Mouse (Mus musculus): ENCODE data around the gene Prkg1. TPM values are rescaled to one million over a fixed set of nuclear protein-coding genes. Genes with fewer than 3 reads are reported as not detected.

Prkg1 gene
- total RNA-seq, 2 experiments from 2014 or later = 13.8 to 20.2 TPM

GRCm38 (mm10) chr19:30833045-30833651, 931.7 kb downstream of the Prkg1 start:
- intact Hi-C loops (cut with DNase I) = no loop called here
- DNase-seq (ENCODE audit: low spot score in 2 of 2) = no peak

GRCm38 (mm10) chr19:30829231-30829775, 935.5 kb downstream of the Prkg1 start:
- intact Hi-C loops (cut with DNase I) = no loop called here
- peak in 1 of 2 experiments; percentile 13 for DNase-seq (ENCODE audit: low spot score in 2 of 2)

GRCm38 (mm10) chr19:30827820-30828219, 937.0 kb downstream of the Prkg1 start:
- intact Hi-C loops (cut with DNase I) = no loop called here
- no peak for DNase-seq (ENCODE audit: low spot score in 2 of 2)

GRCm38 (mm10) chr19:30826106-30826505, 938.7 kb downstream of the Prkg1 start:
- no peak for DNase-seq (ENCODE audit: low spot score in 2 of 2)
- intact Hi-C loops (cut with DNase I) = no loop called here

- intact Hi-C loops (cut with DNase I) = no loop called here
- DNase-seq (ENCODE audit: low spot score in 2 of 2) = no peak
Observed at GRCm38 (mm10) chr19:30815661-30816060, 949.2 kb downstream of the Prkg1 start.

GRCm38 (mm10) chr19:30806265-30806664, 958.6 kb downstream of the Prkg1 start:
- DNase-seq (ENCODE audit: low spot score in 2 of 2) = no peak
- intact Hi-C loops (cut with DNase I) = no loop called here

- DNase-seq (ENCODE audit: low spot score in 2 of 2) = no peak
- intact Hi-C loops (cut with DNase I) = no loop called here
Observed at GRCm38 (mm10) chr19:30780803-30781202, 984.0 kb downstream of the Prkg1 start.

- no peak for DNase-seq (ENCODE audit: low spot score in 2 of 2)
- intact Hi-C loops (cut with DNase I) = no loop called here
Observed at GRCm38 (mm10) chr19:30768316-30768715, 996.5 kb downstream of the Prkg1 start.

- intact Hi-C loops (cut with DNase I) = no loop called here
- DNase-seq (ENCODE audit: low spot score in 2 of 2) = no peak
Observed at GRCm38 (mm10) chr19:30744426-30744825, 1020.4 kb downstream of the Prkg1 start.

- no peak for DNase-seq (ENCODE audit: low spot score in 2 of 2)
- intact Hi-C loops (cut with DNase I) = no loop called here
Observed at GRCm38 (mm10) chr19:30699130-30699529, 1065.7 kb downstream of the Prkg1 start.

- DNase-seq (ENCODE audit: low spot score in 2 of 2) = no peak
- intact Hi-C loops (cut with DNase I) = no loop called here
Observed at GRCm38 (mm10) chr19:30691258-30691657, 1073.6 kb downstream of the Prkg1 start.

- intact Hi-C loops (cut with DNase I) = no loop called here
- DNase-seq (ENCODE audit: low spot score in 2 of 2) = no peak
Observed at GRCm38 (mm10) chr19:30690691-30691090, 1074.1 kb downstream of the Prkg1 start.

- intact Hi-C loops (cut with DNase I) = no loop called here
- no peak for DNase-seq (ENCODE audit: low spot score in 2 of 2)
Observed at GRCm38 (mm10) chr19:30687942-30688341, 1076.9 kb downstream of the Prkg1 start.

GRCm38 (mm10) chr19:30676308-30676707, 1088.5 kb downstream of the Prkg1 start:
- DNase-seq (ENCODE audit: low spot score in 2 of 2) = no peak
- intact Hi-C loops (cut with DNase I) = no loop called here

GRCm38 (mm10) chr19:30664269-30664668, 1100.6 kb downstream of the Prkg1 start:
- peak; percentile 57 to 68 for DNase-seq (ENCODE audit: low spot score in 2 of 2)
- intact Hi-C loops (cut with DNase I) = loop anchor here (10.0 kb wide), 2 partner anchors 1021 to 1091 kb away; no protein-coding TSS in a partner anchor

- DNase-seq (ENCODE audit: low spot score in 2 of 2) = no peak
- intact Hi-C loops (cut with DNase I) = no loop called here
Observed at GRCm38 (mm10) chr19:30642629-30643170, 1122.1 kb downstream of the Prkg1 start.

GRCm38 (mm10) chr19:30637471-30637870, 1127.4 kb downstream of the Prkg1 start:
- intact Hi-C loops (cut with DNase I) = no loop called here
- no peak for DNase-seq (ENCODE audit: low spot score in 2 of 2)

GRCm38 (mm10) chr19:30631051-30631450, 1133.8 kb downstream of the Prkg1 start:
- no peak for DNase-seq (ENCODE audit: low spot score in 2 of 2)
- intact Hi-C loops (cut with DNase I) = no loop called here

GRCm38 (mm10) chr19:30626036-30626435, 1138.8 kb downstream of the Prkg1 start:
- no peak for DNase-seq (ENCODE audit: low spot score in 2 of 2)
- intact Hi-C loops (cut with DNase I) = no loop called here

GRCm38 (mm10) chr19:30625391-30625790, 1139.4 kb downstream of the Prkg1 start:
- intact Hi-C loops (cut with DNase I) = no loop called here

GRCm38 (mm10) chr19:30623620-30624019, 1141.2 kb downstream of the Prkg1 start:
- no peak for DNase-seq (ENCODE audit: low spot score in 2 of 2)
- intact Hi-C loops (cut with DNase I) = no loop called here

More at GRCm38 (mm10) chr19:30625391-30625790, 1139.4 kb downstream of the Prkg1 start:
- no peak for DNase-seq (ENCODE audit: low spot score in 2 of 2)

Data from left cerebral cortex, postnatal 36 days (tissue).